Mouse (Mus musculus): ENCODE measurements around the gene Rsg1.

DNA sequence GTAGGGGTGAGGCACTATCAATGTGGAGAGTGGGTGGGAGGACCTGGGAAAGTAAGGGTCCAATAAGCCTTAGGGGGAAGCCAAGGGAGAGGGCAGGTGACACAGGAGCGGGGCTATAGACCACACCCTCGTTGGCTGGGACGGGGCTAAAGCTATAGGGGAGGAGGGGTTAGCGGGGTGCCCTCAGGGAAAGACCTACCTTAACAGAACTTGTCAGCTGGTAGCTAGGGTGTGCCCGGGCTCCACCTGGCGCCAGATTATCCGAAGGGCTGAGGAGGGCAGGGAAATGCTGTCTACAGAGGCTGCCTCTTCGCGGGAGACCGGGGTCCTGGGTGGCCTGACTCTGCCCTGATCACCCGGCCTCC lies 34.8 kb downstream of the Rsg1 start:
- TF ChIP-seq POLR2A (IDR thresholded peaks at IDR 0.05; ENCODE audit: low read depth, low read length) (no peak), CTCF (IDR thresholded peaks at IDR 0.05; ENCODE audit: borderline replicate concordance, insufficient read depth, low read length) (no peak)
